16 mouse cellular contexts compared by ENCODE assay signal in the genomic region with DNA sequence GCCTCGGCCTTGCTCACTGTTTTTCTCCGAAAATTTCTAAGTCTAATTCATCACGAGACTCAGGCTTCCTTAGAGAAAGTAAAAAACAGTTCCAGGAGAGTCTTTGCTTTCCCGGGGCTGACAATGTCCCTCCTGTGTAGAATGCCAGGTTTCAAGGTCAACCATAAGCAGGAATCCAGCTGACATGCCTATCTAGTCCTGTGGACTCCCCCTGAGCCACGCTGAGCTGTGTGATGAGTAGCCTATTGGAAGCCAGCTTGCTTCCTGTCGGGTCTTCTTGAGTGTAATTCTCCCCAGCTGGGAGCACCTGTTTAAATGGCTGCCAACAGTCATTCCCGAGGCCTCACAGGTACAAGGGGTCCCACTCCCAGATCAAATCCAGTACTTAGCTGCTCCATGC. TPM values are rescaled to one million over a fixed set of nuclear protein-coding genes. Genes with fewer than 3 reads are reported as not detected.
DNase-seq lines count a peak whose midpoint lies in the region; ATAC-seq and TF ChIP-seq lines count a peak whose summit lies in the region.
"Had no signal": no experiment of that assay in that cellular context is flagged by ENCODE, and none has a peak within 500 bp of the region (broad histone marks: within the 10 kb centered on the region; RNA-seq: fewer than 3 reads in every experiment).

No protein-coding gene starts in this region.

- TF ChIP-seq POLR2A in heart, adult 2 months (IDR thresholded peaks at IDR 0.05; ENCODE audit: insufficient read depth, low read depth, low read length) = no peak

- H3K9ac ChIP-seq in heart, adult 2 months (ENCODE audit: low read depth, low read length) = peak overlapping the region; percentile 22; the same call in 1 of the 2 replicates
- H3K9ac ChIP-seq in heart, postnatal 0 days (replicated peaks; ENCODE audit: low read depth, low read length) = no peak overlapping the region; the same call in 1 of the 2 replicates
- no peak overlapping the region for H3K9ac ChIP-seq in neural tube, embryonic 14.5 days (replicated peaks; ENCODE audit: low read depth, low read length)
- H3K9ac ChIP-seq: forebrain, embryonic 13.5 days; intestine, embryonic 15.5 days; limb, embryonic 15.5 days; neural tube, embryonic 12.5 days had no signal

- DNase-seq in heart, adult 2 months = no peak
- no peak for DNase-seq in heart, postnatal 36 days
- DNase-seq in heart, postnatal 0 days (ENCODE audit: low spot score) = no peak
- DNase-seq in heart, postnatal 4 days = no peak
- no peak for DNase-seq in neural tube, embryonic 10.5 days (ENCODE audit: extremely low spot score, low spot score)
- DNase-seq in embryo, embryonic 9.5 days (ENCODE audit: extremely low spot score) = no peak
- no peak for DNase-seq in adrenal gland, adult (ENCODE audit: inconsistent age in 2 of 2, low spot score in 1 of 2)
- DNase-seq: layer of hippocampus, postnatal 36 days; right cerebral cortex, postnatal 14 days had no signal

- no peaks in the 10 kb centered on the region for H3K27me3 ChIP-seq in heart, adult 2 months (ENCODE audit: control insufficient read depth, insufficient read depth, low read length)
- no peaks in the 10 kb centered on the region for H3K27me3 ChIP-seq in heart, postnatal 0 days (ENCODE audit: control insufficient read depth, insufficient read depth, low read length)
- H3K27me3 ChIP-seq in neural tube, embryonic 14.5 days (ENCODE audit: control insufficient read depth, insufficient read depth, low read length) = no peaks in the 10 kb centered on the region
- H3K27me3 ChIP-seq: forebrain, embryonic 13.5 days; intestine, embryonic 15.5 days; limb, embryonic 15.5 days; neural tube, embryonic 12.5 days had no signal

- no peaks in the 10 kb centered on the region for H3K9me3 ChIP-seq in heart, postnatal 0 days (replicated peaks; ENCODE audit: control insufficient read depth, low read length)
- no peaks in the 10 kb centered on the region for H3K9me3 ChIP-seq in neural tube, embryonic 14.5 days (ENCODE audit: control insufficient read depth, low read length)
- H3K9me3 ChIP-seq: forebrain, embryonic 13.5 days; intestine, embryonic 15.5 days; limb, embryonic 15.5 days; neural tube, embryonic 12.5 days had no signal

- H3K4me2 ChIP-seq in heart, postnatal 0 days (ENCODE audit: low read depth, low read length) = peak overlapping the region; percentile 35
- H3K4me2 ChIP-seq in neural tube, embryonic 14.5 days (ENCODE audit: low read depth, low read length) = no peak overlapping the region
- H3K4me2 ChIP-seq: forebrain, embryonic 13.5 days; intestine, embryonic 15.5 days; limb, embryonic 15.5 days; neural tube, embryonic 12.5 days had no signal

- H3K4me3 ChIP-seq in heart, adult 2 months = no peak overlapping the region; the same call in 1 of the 2 replicates
- no peak overlapping the region for H3K4me3 ChIP-seq in heart, postnatal 0 days (ENCODE audit: low read depth, low read length)
- no peak overlapping the region for H3K4me3 ChIP-seq in neural tube, embryonic 14.5 days (ENCODE audit: low read depth, low read length)
- H3K4me3 ChIP-seq: forebrain, embryonic 13.5 days; intestine, embryonic 15.5 days; limb, embryonic 15.5 days; neural tube, embryonic 12.5 days had no signal

- ATAC-seq in heart, postnatal 0 days (ENCODE audit: insufficient read depth, low read depth) = peak; percentile 43; the same call in 1 of the 2 replicates
- peak; percentile 38; the same call in 1 of the 2 replicates for ATAC-seq in neural tube, embryonic 14.5 days (ENCODE audit: low read depth)
- ATAC-seq: intestine, embryonic 15.5 days had no signal

- intact Hi-C loops in heart, adult 2 months (cut with DNase I) = no loop called here
- intact Hi-C loops in heart, postnatal 36 days (cut with DNase I) = no loop called here

- TF ChIP-seq EP300 in heart, adult 2 months (IDR thresholded peaks at IDR 0.05; ENCODE audit: insufficient read depth, low read depth, low read length) = no peak
- no peak for TF ChIP-seq EP300 in heart, postnatal 0 days (IDR thresholded peaks at IDR 0.05; ENCODE audit: low read depth)

- peaks cover 19% of the 10 kb centered on the region for H3K36me3 ChIP-seq in heart, adult 2 months (ENCODE audit: control insufficient read depth, insufficient read depth, low read length)
- peaks cover 6% of the 10 kb centered on the region; the same call in 1 of the 2 replicates for H3K36me3 ChIP-seq in heart, postnatal 0 days (replicated peaks; ENCODE audit: control insufficient read depth, insufficient read depth, low read length)
- no peaks in the 10 kb centered on the region for H3K36me3 ChIP-seq in neural tube, embryonic 14.5 days (ENCODE audit: control insufficient read depth, insufficient read depth, low read length)
- H3K36me3 ChIP-seq: intestine, embryonic 15.5 days; limb, embryonic 15.5 days; neural tube, embryonic 12.5 days had no signal

- peak overlapping the region; percentile 2; the same call in 1 of the 2 replicates for H3K27ac ChIP-seq in heart, adult 2 months
- peak overlapping the region; percentile 59 for H3K27ac ChIP-seq in heart, postnatal 0 days (ENCODE audit: low read depth)
- H3K27ac ChIP-seq in neural tube, embryonic 14.5 days (ENCODE audit: low read depth, low read length) = no peak overlapping the region
- H3K27ac ChIP-seq: forebrain, embryonic 13.5 days; intestine, embryonic 15.5 days; limb, embryonic 15.5 days; neural tube, embryonic 12.5 days had no signal

- H3K4me1 ChIP-seq in heart, adult 2 months (ENCODE audit: control insufficient read depth, insufficient read depth, low read length) = peaks cover 6% of the 10 kb centered on the region; the same call in 1 of the 2 replicates
- peaks cover 48% of the 10 kb centered on the region for H3K4me1 ChIP-seq in heart, postnatal 0 days (ENCODE audit: control insufficient read depth, insufficient read depth)
- H3K4me1 ChIP-seq in neural tube, embryonic 14.5 days (ENCODE audit: control insufficient read depth, insufficient read depth, low read length) = no peaks in the 10 kb centered on the region
- H3K4me1 ChIP-seq: intestine, embryonic 15.5 days had no signal

- WGBS in heart, adult 2 months = 40% methylated on average over 7 of the region's 7 CpGs
- 37% methylated on average over 7 of the region's 7 CpGs for WGBS in heart, postnatal 0 days
- 52% methylated on average over 7 of the region's 7 CpGs for WGBS in neural tube, embryonic 14.5 days

- TF ChIP-seq CTCF in heart, adult 2 months (IDR thresholded peaks at IDR 0.05) = no peak
- no peak for TF ChIP-seq CTCF in heart, postnatal 0 days (IDR thresholded peaks at IDR 0.05; ENCODE audit: low read depth)

- H3K79me2 ChIP-seq in heart, adult 2 months (replicated peaks; ENCODE audit: control insufficient read depth, insufficient read depth, low read length) = peaks cover 1% of the 10 kb centered on the region; the same call in 1 of the 2 replicates

RNA-seq across cellular contexts. Expression of a gene that starts 34.2 kb away (rescaled TPM):
- 1,000 to 10,000 TPM in 1 of 2 experiments, 100 to 1,000 TPM in 1; 877 to 1,020 TPM for total RNA-seq in heart, adult 2 months (2021)
- polyA plus RNA-seq in heart, adult 2 months (2012; rRNA removed) = 127 and 264 TPM in 2 replicates
- total RNA-seq in heart, postnatal 36 days (2021) = 1,000 to 10,000 TPM in 1 of 2 experiments, 100 to 1,000 TPM in 1; 988 to 1,013 TPM
- total RNA-seq in heart, postnatal 0 days (2014; rRNA removed; ENCODE audit: low replicate concordance) = 317 and 396 TPM in 2 replicates
- polyA plus RNA-seq in heart, postnatal 0 days (2015; fragmentation: Nextera tagmentation; extraction: Ambion mirVana) = 48.2 and 61.4 TPM in 2 replicates
- total RNA-seq in heart, postnatal 4 days (2021) = 100 to 1,000 TPM; 710 to 754 TPM
- 6.7 and 13.5 TPM in 2 replicates for polyA plus RNA-seq in neural tube, embryonic 14.5 days (2014; fragmentation: Nextera tagmentation; extraction: Ambion mirVana)
- total RNA-seq: granulocyte monocyte progenitor cell, adult 5-6 weeks; megakaryocyte-erythroid progenitor cell, adult 5-6 weeks had no signal
